Mouse (Mus musculus) liver, embryonic 14.5 days (tissue): Measurements from ENCODE around the gene Ift140. TPM values are rescaled to one million over a fixed set of nuclear protein-coding genes. Genes with fewer than 3 reads are reported as not detected.

ENCODE experiments used
- ATAC-seq: fragments of 200-750 bp; cut with Nextera tagmentation; 2 replicates; pipeline ENCODE4 v1.8.0; 2017; ENCODE audit warnings: moderate number of reproducible peaks, mild to moderate bottlenecking, moderate library complexity; ENCODE audit not compliant: insufficient read depth
- DNase-seq, 3 experiments: peaks; one replicate each; pipeline ENCODE4 v3.0.0-alpha.2; 2012 to 2013; ENCODE audit warnings: low read depth in 3 of 3, low spot score in 3 of 3
- H3K27ac ChIP-seq: fragments of 300-500 bp; sonication (generic); 2 replicates; pipeline ENCODE4 v1.5.1; 2014; ENCODE audit warnings: moderate library complexity, mild to moderate bottlenecking, control low read depth, inconsistent platforms
- H3K27me3 ChIP-seq: fragments of 300-500 bp; sonication (generic); 2 replicates; pipeline ENCODE4 v1.6.1; 2014; ENCODE audit warnings: mild to moderate bottlenecking, low read length, moderate library complexity; ENCODE audit not compliant: control insufficient read depth, insufficient read depth
- H3K36me3 ChIP-seq: fragments of 300-500 bp; sonication (generic); replicated peaks from 2 replicates; pipeline ENCODE4 v1.6.1; 2014; ENCODE audit warnings: low read depth; ENCODE audit not compliant: control insufficient read depth, insufficient read depth
- H3K4me1 ChIP-seq, 2 experiments: fragments of 200-500 bp in 1 of 2; fragments of 300-500 bp in 1 of 2; sonication (generic) in 1 of 2; replicated peaks; 2 replicates each; pipeline ENCODE4 v1.6.1; 2012 to 2014; ENCODE audit warnings: antibody characterized with exemption in 1 of 2, inconsistent platforms in 1 of 2, low read length in 1 of 2; ENCODE audit not compliant: control insufficient read depth in 2 of 2, insufficient read depth in 2 of 2
- H3K4me2 ChIP-seq: fragments of 300-500 bp; sonication (generic); 2 replicates; pipeline ENCODE4 v1.6.1; 2014; ENCODE audit warnings: low read depth, mild to moderate bottlenecking, control low read depth, moderate library complexity
- H3K4me3 ChIP-seq, 2 experiments: fragments of 200-500 bp in 1 of 2; fragments of 300-500 bp in 1 of 2; sonication (generic) in 1 of 2; 2 replicates each; pipeline ENCODE4 v1.5.1; 2012 to 2014; ENCODE audit warnings: low read depth in 2 of 2, low read length in 2 of 2, mild to moderate bottlenecking in 2 of 2, control low read depth in 1 of 2, inconsistent platforms in 1 of 2, moderate library complexity in 1 of 2; ENCODE audit not compliant: insufficient read depth in 1 of 2
- H3K9ac ChIP-seq: fragments of 300-500 bp; sonication (generic); replicated peaks from 2 replicates; pipeline ENCODE4 v1.6.1; 2014; ENCODE audit warnings: mild to moderate bottlenecking, control low read depth, moderate library complexity
- H3K9me3 ChIP-seq: fragments of 300-500 bp; sonication (generic); 2 replicates; pipeline ENCODE4 v1.6.1; 2016; ENCODE audit warnings: low read length, mixed read lengths; ENCODE audit not compliant: control insufficient read depth
- CTCF ChIP-seq: IDR thresholded peaks from 2 replicates; pipeline ENCODE4 v1.5.1; 2016; ENCODE audit warnings: antibody characterized with exemption, low read depth, control low read depth
- EP300 ChIP-seq: IDR thresholded peaks from 2 replicates; pipeline ENCODE4 v1.6.1; 2016; ENCODE audit warnings: antibody characterized with exemption, low read depth
- WGBS: fragments of 180-500 bp; shearing (Covaris S2); extraction: QIAGEN DNeasy Blood & Tissue Kit; methylation state at CpG from one replicate; pipeline ENCODE4 v1.1.7; 2014; ENCODE audit not compliant: insufficient replicate concordance; 5-methylcytosine and 5-hydroxymethylcytosine counted together
- polyA plus RNA-seq, 2 experiments: library from polyadenylated mRNA; depleted of rRNA in 1 of 2; stranded (reverse) in 1 of 2; unstranded in 1 of 2; fragments of >200 nt; fragmentation: Nextera tagmentation in 1 of 2; extraction: Ambion mirVana in 1 of 2; gene quantifications; 2 replicates each; pipeline versions ENCODE4 v1.2.1 to v1.2.3; 2012 to 2014

Gene Ift140
- polyA plus RNA-seq, 2 experiments: 61.2 to 124 TPM

GRCm38 (mm10) chr17:25101338-25101737 lies 85.5 kb downstream of the Ift140 start:
- no peaks in the 10 kb centered on the region for H3K27me3 ChIP-seq
- no peaks in the 10 kb centered on the region for H3K4me1 ChIP-seq
- H3K27ac ChIP-seq: no peak overlapping the region
- H3K4me2 ChIP-seq: no peak overlapping the region
- 0 out of 2 replicates have a peak, but pooled peaks have one; percentile 16 for ATAC-seq
- 90% methylated on average over 11 of the region's 11 CpGs for WGBS
- peaks cover 61% of the 10 kb centered on the region for H3K36me3 ChIP-seq
- no peaks in the 10 kb centered on the region for H3K9me3 ChIP-seq
- no peak overlapping the region for H3K4me3 ChIP-seq
- H3K9ac ChIP-seq: no peak overlapping the region
- TF ChIP-seq EP300 (no peak), CTCF (no peak)
- DNase-seq: no peak

GRCm38 (mm10) chr17:25107786-25108185 lies 91.9 kb downstream of the Ift140 start:
- no peak for ATAC-seq
- H3K9me3 ChIP-seq: no peaks in the 10 kb centered on the region
- H3K4me3 ChIP-seq: no peak overlapping the region
- no peak overlapping the region for H3K27ac ChIP-seq
- DNase-seq: no peak
- peaks cover 9% of the 10 kb centered on the region for H3K36me3 ChIP-seq
- H3K4me1 ChIP-seq: no peaks in the 10 kb centered on the region
- H3K4me2 ChIP-seq: no peak overlapping the region
- no peak overlapping the region for H3K9ac ChIP-seq
- H3K27me3 ChIP-seq: no peaks in the 10 kb centered on the region
- 63% methylated on average over 16 of the region's 16 CpGs for WGBS
- TF ChIP-seq CTCF (no peak), EP300 (no peak)

GRCm38 (mm10) chr17:25109578-25109977 lies 93.7 kb downstream of the Ift140 start:
- Histone ChIP-seq H3K9me3 (no peaks in the 10 kb centered on the region), H3K9ac (no peak overlapping the region), H3K4me1 (peaks cover under 1% of the 10 kb centered on the region in 2 experiments; a peak in 3 of 4 replicates), H3K27me3 (no peaks in the 10 kb centered on the region), H3K4me2 (no peak overlapping the region), H3K36me3 (no peaks in the 10 kb centered on the region; the same call in none of the 2 replicates), H3K27ac (no peak overlapping the region), H3K4me3 (no peak overlapping the region)
- ATAC-seq (peak; percentile 44; the same call in 1 of the 2 replicates), DNase-seq (peak in 1 of 3 experiments; percentile 22)
- TF ChIP-seq EP300: no peak
- TF ChIP-seq CTCF: peak; percentile 90
- 73% methylated on average over 2 of the region's 2 CpGs for WGBS

GRCm38 (mm10) chr17:25110590-25110989 lies 94.7 kb downstream of the Ift140 start:
- no peak overlapping the region for H3K27ac ChIP-seq
- no peaks in the 10 kb centered on the region for H3K36me3 ChIP-seq
- H3K9me3 ChIP-seq: no peaks in the 10 kb centered on the region
- DNase-seq: no peak
- H3K4me2 ChIP-seq: no peak overlapping the region
- no peak overlapping the region for H3K4me3 ChIP-seq
- H3K9ac ChIP-seq: no peak overlapping the region
- TF ChIP-seq EP300: no peak
- no peak for TF ChIP-seq CTCF
- H3K27me3 ChIP-seq: no peaks in the 10 kb centered on the region
- WGBS: 82% methylated on average over 6 of the region's 6 CpGs
- no peak for ATAC-seq
- peaks cover 5 to 6% of the 10 kb centered on the region in 2 experiments for H3K4me1 ChIP-seq

- no peak overlapping the region for H3K27ac ChIP-seq
- WGBS: 84% methylated on average over 5 of the region's 5 CpGs
- no peaks in the 10 kb centered on the region for H3K27me3 ChIP-seq
- no peak overlapping the region for H3K4me3 ChIP-seq
- TF ChIP-seq EP300: no peak
- TF ChIP-seq CTCF: no peak
- no peak for DNase-seq
- peaks cover 8 to 9% of the 10 kb centered on the region in 2 experiments for H3K4me1 ChIP-seq
- H3K36me3 ChIP-seq: no peaks in the 10 kb centered on the region
- no peaks in the 10 kb centered on the region for H3K9me3 ChIP-seq
- no peak overlapping the region for H3K4me2 ChIP-seq
- no peak for ATAC-seq
- no peak overlapping the region for H3K9ac ChIP-seq
Measured at GRCm38 (mm10) chr17:25111220-25111619, 95.3 kb downstream of the Ift140 start.
